Mouse (Mus musculus): ENCODE results near the gene Zfp386. TPM values are rescaled to one million over a fixed set of nuclear protein-coding genes. Genes with fewer than 3 reads are reported as not detected.

The Zfp386 gene
- polyA plus RNA-seq, 1 experiment from 2014 or later: 55.0 TPM

DNA sequence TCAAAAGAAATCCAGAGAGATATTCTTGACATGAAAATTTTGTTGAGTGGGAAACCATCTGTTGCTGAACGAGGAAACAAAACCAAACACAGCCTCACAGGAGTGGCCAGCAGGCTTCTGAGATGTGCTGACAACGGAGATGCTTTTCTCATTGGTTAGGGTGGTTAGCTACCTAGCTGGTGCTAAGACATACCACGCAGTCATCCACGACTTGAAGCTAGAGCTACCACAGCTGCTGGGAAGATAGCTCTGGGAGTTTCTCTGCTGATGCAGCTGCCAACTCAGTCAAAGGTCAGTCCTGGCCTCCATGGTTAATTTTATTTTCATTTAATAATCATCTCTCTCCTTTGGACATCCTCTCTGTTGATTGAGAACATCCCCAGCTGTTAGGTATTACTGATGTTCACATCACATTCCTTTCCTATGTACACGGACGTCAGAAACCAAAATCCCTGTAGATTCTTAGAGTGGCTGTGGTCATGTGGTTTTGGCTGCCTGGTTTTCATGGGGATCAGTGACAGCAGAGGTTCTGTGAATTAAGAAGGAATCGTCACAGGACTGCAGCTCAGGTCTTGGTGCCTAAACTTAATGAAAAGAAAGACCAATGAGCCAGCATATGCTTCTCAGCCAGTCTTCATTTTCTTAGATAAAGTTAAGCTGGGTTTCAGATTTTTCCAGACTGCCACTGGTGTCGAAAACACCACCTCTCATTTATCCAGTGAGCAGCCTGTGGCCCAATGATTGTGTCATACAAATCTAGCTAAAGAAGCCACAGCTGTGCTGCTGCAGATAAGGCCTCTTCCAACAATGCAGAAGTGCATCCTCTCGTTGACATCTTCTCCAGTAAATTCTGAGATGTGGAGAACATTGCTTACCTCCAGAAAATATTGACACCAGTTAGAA lies 62.2 kb downstream of the Zfp386 start:
- H3K27ac ChIP-seq (ENCODE audit: low read length): no peak overlapping the region
- no peaks in the 10 kb centered on the region for H3K36me3 ChIP-seq (ENCODE audit: control insufficient read depth, insufficient read depth, low read length)
- no peaks in the 10 kb centered on the region for H3K27me3 ChIP-seq (ENCODE audit: control insufficient read depth, insufficient read depth, low read depth, low read length)
- 89% methylated on average over 9 of the region's 9 CpGs for WGBS
- H3K9ac ChIP-seq (ENCODE audit: low read depth, low read length): no peak overlapping the region
- H3K9me3 ChIP-seq (replicated peaks; ENCODE audit: control insufficient read depth, low read length, poor library complexity, severe bottlenecking): no peaks in the 10 kb centered on the region
- H3K4me2 ChIP-seq (ENCODE audit: low read length): no peak overlapping the region
- H3K4me3 ChIP-seq (ENCODE audit: low read depth, low read length): no peak overlapping the region
- ATAC-seq: no peak
- no peaks in the 10 kb centered on the region for H3K4me1 ChIP-seq (ENCODE audit: control insufficient read depth, insufficient read depth, low read length)

DNA sequence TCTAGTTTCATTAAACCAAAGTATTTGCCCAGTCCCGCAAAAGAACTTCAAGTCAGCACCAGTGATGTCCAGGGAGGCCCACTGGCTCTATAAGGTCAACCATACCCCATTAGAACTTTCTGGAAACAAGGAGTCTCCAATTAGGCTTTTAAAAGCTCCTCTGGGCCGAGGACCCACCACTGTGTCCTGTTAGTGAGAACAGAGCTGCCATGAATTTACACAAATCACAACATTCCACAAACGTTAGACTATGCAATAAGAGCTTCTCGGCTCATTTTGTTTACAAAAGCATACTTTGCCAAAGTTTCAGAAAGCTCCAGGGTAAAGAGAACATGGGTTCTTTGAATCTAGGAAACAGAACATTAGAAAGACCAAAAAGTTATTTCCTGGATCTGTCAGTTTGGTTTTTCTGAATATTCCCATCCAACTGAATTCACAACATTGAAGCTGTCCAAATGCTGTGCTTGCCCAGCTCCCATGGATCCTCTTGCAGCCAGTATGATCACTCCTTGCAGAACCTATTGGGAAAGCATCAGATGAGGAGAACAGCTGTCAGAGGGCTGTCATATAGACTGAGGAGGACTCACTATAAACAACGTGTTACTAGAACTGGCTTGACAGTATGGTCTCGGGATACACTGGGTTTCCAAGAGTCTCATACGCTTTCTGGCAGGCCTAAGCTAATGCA lies 63.6 kb downstream of the Zfp386 start:
- no peak overlapping the region for H3K9ac ChIP-seq (ENCODE audit: low read depth, low read length)
- H3K4me1 ChIP-seq (ENCODE audit: control insufficient read depth, insufficient read depth, low read length): no peaks in the 10 kb centered on the region
- WGBS: 87% methylated on average over 7 of the region's 7 CpGs
- H3K27me3 ChIP-seq (ENCODE audit: control insufficient read depth, insufficient read depth, low read depth, low read length): no peaks in the 10 kb centered on the region
- H3K4me2 ChIP-seq (ENCODE audit: low read length): no peak overlapping the region
- no peaks in the 10 kb centered on the region for H3K9me3 ChIP-seq (replicated peaks; ENCODE audit: control insufficient read depth, low read length, poor library complexity, severe bottlenecking)
- no peaks in the 10 kb centered on the region for H3K36me3 ChIP-seq (ENCODE audit: control insufficient read depth, insufficient read depth, low read length)
- ATAC-seq: no peak
- no peak overlapping the region for H3K4me3 ChIP-seq (ENCODE audit: low read depth, low read length)
- H3K27ac ChIP-seq (ENCODE audit: low read length): no peak overlapping the region

Other genes with a start within 250 kb of the Zfp386 start
- gene Vipr2, start 30.0 kb downstream of the Zfp386 start, polyA plus RNA-seq (2015; fragmentation: Nextera tagmentation; extraction: Ambion mirVana): 0.61 and 1.3 TPM in 2 replicates
- 20.8 and 21.1 TPM in 2 replicates for gene Wdr60, start 215.3 kb downstream of the Zfp386 start, polyA plus RNA-seq (2015; fragmentation: Nextera tagmentation; extraction: Ambion mirVana)
- gene Gm11027, start 227.7 kb downstream of the Zfp386 start, polyA plus RNA-seq (2015; fragmentation: Nextera tagmentation; extraction: Ambion mirVana): not detected in 2 replicates
- gene Esyt2, start 233.5 kb downstream of the Zfp386 start, polyA plus RNA-seq (2015; fragmentation: Nextera tagmentation; extraction: Ambion mirVana): 12.0 and 12.1 TPM in 2 replicates